Mouse (Mus musculus) spleen, adult 2 months (tissue): ENCODE data around the gene Id3. TPM values are rescaled to one million over a fixed set of nuclear protein-coding genes. Genes with fewer than 3 reads are reported as not detected.

Experiments
- DNase-seq, 2 experiments: peaks; one replicate each; pipeline versions ENCODE4 v3.0.0 to v3.0.0-alpha.2; 2012 to 2021; ENCODE audit warnings: low spot score in 2 of 2, low read depth in 1 of 2
- H3K27ac ChIP-seq: fragments of 200-500 bp; 2 replicates; pipeline ENCODE4 v1.5.1; 2012; ENCODE audit warnings: low read length, inconsistent platforms; ENCODE audit not compliant: insufficient read depth
- H3K27me3 ChIP-seq: fragments of 200-500 bp; 2 replicates; pipeline ENCODE4 v1.6.1; 2012; ENCODE audit warnings: mild to moderate bottlenecking, moderate library complexity, low read length, inconsistent platforms; ENCODE audit not compliant: control insufficient read depth, insufficient read depth
- H3K36me3 ChIP-seq: fragments of 200-500 bp; 2 replicates; pipeline ENCODE4 v1.6.1; 2012; ENCODE audit warnings: mild to moderate bottlenecking, low read length, inconsistent platforms; ENCODE audit not compliant: control insufficient read depth, insufficient read depth
- H3K4me1 ChIP-seq: fragments of 200-500 bp; 2 replicates; pipeline ENCODE4 v1.6.1; 2011; ENCODE audit warnings: inconsistent platforms; ENCODE audit not compliant: control insufficient read depth, insufficient read depth, insufficient read length
- H3K4me3 ChIP-seq: fragments of 200-500 bp; 2 replicates; pipeline ENCODE4 v1.5.1; 2011; ENCODE audit warnings: mild to moderate bottlenecking, inconsistent platforms; ENCODE audit not compliant: insufficient read depth, insufficient read length; ENCODE audit errors: extremely low read depth
- CTCF ChIP-seq: fragments of 200-500 bp; IDR thresholded peaks from 2 replicates; pipeline ENCODE4 v1.5.1; 2011; ENCODE audit warnings: mild to moderate bottlenecking, inconsistent platforms; ENCODE audit not compliant: insufficient read depth, insufficient read length, insufficient replicate concordance; ENCODE audit errors: extremely low read depth
- POLR2A ChIP-seq: fragments of 200-500 bp; IDR thresholded peaks from 2 replicates; pipeline ENCODE4 v1.6.1; 2011; ENCODE audit warnings: low read depth, low read length, inconsistent platforms
- WGBS: fragments of 180-500 bp; shearing (Covaris S2); methylation state at CpG from one replicate; pipeline ENCODE4 v1.1.7; 2018; 5-methylcytosine and 5-hydroxymethylcytosine counted together
- polyA plus RNA-seq: library from polyadenylated mRNA; depleted of rRNA; stranded (reverse); fragments of >200 nt; gene quantifications from 2 replicates; pipeline ENCODE4 v1.2.3, GENCODE M21; 2012

The Id3 gene
- polyA plus RNA-seq, 1 experiment = 138 TPM

GRCm38 (mm10) chr4:136125458-136125857, 17.8 kb upstream of the Id3 start:
- no peaks in the 10 kb centered on the region for H3K27me3 ChIP-seq
- DNase-seq = no peak
- WGBS = 86% methylated on average over 11 of the region's 11 CpGs
- H3K4me3 ChIP-seq = no peak overlapping the region
- H3K4me1 ChIP-seq = peaks cover 31% of the 10 kb centered on the region; the same call in 1 of the 2 replicates
- no peak for TF ChIP-seq POLR2A
- TF ChIP-seq CTCF = no peak
- no peak overlapping the region for H3K27ac ChIP-seq
- H3K36me3 ChIP-seq = no peaks in the 10 kb centered on the region

GRCm38 (mm10) chr4:136126019-136126418, 17.3 kb upstream of the Id3 start:
- WGBS = 91% methylated on average over 5 of the region's 5 CpGs
- Histone ChIP-seq H3K36me3 (no peaks in the 10 kb centered on the region), H3K4me3 (no peak overlapping the region), H3K4me1 (peaks cover 31% of the 10 kb centered on the region; the same call in 1 of the 2 replicates), H3K27me3 (no peaks in the 10 kb centered on the region), H3K27ac (no peak overlapping the region)
- DNase-seq = no peak
- TF ChIP-seq CTCF (no peak), POLR2A (no peak)

DNA sequence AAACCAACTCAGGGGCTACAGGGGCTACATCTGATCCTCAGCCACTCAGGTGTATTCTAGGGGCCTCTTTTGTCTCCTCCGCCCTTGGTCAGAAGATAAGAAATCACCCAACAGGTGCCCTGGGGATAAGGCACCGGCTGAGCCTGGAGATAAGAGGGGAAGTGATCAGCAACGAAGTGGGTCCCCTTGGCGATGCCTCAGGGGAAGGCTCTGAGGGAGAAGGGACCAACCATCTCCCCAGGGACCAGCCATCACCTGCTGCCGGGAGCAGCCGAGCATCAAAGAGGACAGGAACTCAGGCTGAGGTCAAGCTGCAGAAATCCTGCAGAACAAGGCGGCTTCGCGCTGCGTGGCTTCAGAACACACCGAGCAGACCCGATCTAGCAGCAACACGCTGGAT, 15.6 kb upstream of the Id3 start:
- Histone ChIP-seq H3K36me3 (no peaks in the 10 kb centered on the region), H3K4me3 (no peak overlapping the region; the same call in 1 of the 2 replicates), H3K27me3 (no peaks in the 10 kb centered on the region), H3K4me1 (peaks cover 22% of the 10 kb centered on the region; the same call in 1 of the 2 replicates), H3K27ac (0 out of 2 replicates have a peak overlapping the region, but pooled peaks have one; percentile 8)
- TF ChIP-seq POLR2A (no peak), CTCF (no peak)
- WGBS = 29% methylated on average over 13 of the region's 13 CpGs
- DNase-seq = peak in 1 of 2 experiments; percentile 74

- Histone ChIP-seq H3K4me1 (peaks cover 12% of the 10 kb centered on the region; the same call in 1 of the 2 replicates), H3K36me3 (no peaks in the 10 kb centered on the region), H3K4me3 (no peak overlapping the region), H3K27ac (no peak overlapping the region), H3K27me3 (0 out of 2 replicates have a peak, but pooled peaks cover 1% of the 10 kb centered on the region)
- 78% methylated on average over 1 of the region's 1 CpGs for WGBS
- TF ChIP-seq POLR2A = no peak
- TF ChIP-seq CTCF = no peak
- DNase-seq = no peak
Observed at GRCm38 (mm10) chr4:136129842-136130241, 13.5 kb upstream of the Id3 start.

GRCm38 (mm10) chr4:136133801-136134200, 9.5 kb upstream of the Id3 start:
- WGBS = 42% methylated on average over 9 of the region's 9 CpGs
- H3K36me3 ChIP-seq = no peaks in the 10 kb centered on the region
- peaks cover 8% of the 10 kb centered on the region; the same call in 1 of the 2 replicates for H3K27me3 ChIP-seq
- no peak for TF ChIP-seq POLR2A
- no peak for TF ChIP-seq CTCF
- H3K4me1 ChIP-seq = peaks cover 5% of the 10 kb centered on the region
- H3K4me3 ChIP-seq = no peak overlapping the region
- no peak for DNase-seq
- no peak overlapping the region for H3K27ac ChIP-seq

DNA sequence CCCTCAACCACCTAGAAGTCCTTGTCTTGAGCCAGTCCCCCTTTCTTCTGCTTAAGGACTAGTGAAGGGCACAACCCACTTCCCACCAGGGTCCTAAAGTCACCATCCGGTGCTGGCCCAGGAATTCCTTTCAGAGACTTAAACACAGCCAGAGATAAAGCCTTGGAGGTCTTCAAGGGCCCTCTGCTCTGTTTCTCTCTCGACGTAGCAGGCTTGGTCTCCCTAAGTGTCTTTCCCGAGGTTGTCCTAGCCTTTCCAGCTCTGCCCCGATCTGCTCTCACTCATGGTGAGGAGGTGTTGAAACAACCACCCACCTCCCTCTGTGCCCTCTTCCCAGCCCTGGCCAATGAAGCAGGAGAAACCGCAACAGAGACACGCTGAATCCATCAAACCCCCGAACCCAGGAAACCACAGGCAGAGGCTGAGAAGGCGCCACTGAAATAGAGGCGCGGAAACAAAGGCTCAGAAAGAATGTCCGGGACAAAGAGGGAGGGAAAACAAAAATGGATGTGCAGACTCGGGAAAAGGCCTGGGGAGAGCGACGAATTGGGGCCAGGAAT, 8.8 kb upstream of the Id3 start:
- Histone ChIP-seq H3K27me3 (peaks cover 8% of the 10 kb centered on the region; the same call in 1 of the 2 replicates), H3K36me3 (no peaks in the 10 kb centered on the region), H3K4me1 (peaks cover 5% of the 10 kb centered on the region), H3K4me3 (peak overlapping the region; percentile 10; the same call in 1 of the 2 replicates), H3K27ac (peak overlapping the region; percentile 65)
- DNase-seq = no peak
- WGBS = 2% methylated on average over 15 of the region's 15 CpGs
- TF ChIP-seq CTCF = no peak
- no peak for TF ChIP-seq POLR2A
